Mouse (Mus musculus) lung, postnatal 25 days (tissue): ENCODE measurements around the gene Mtus2.
A peak's percentile ranks its signal among the peaks of the same experiment; 100 is the strongest.

Experiments used
- DNase-seq: peaks from one replicate; pipeline ENCODE4 v3.0.0; 2022; ENCODE audit warnings: low spot score

Mtus2 gene

DNA sequence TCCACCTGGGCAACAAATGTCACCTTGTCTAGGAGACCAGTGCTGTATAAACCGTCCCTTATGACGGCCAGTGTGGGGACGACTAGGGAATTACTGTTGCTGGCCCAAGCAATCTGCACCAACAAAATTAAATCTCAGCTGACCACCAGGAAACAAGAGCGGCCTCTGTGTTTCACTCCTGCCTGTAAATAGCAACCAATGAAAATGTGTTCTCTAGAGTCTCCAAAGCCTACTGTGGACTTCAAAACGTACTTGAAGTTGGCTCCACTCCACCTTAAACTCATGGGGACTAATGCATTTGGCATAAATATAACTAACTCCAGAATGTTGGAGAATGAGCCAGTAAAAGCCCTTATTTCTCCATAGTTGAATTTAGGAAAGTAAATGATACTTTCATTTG lies 387.3 kb downstream of the Mtus2 start:
- DNase-seq: no peak

DNA sequence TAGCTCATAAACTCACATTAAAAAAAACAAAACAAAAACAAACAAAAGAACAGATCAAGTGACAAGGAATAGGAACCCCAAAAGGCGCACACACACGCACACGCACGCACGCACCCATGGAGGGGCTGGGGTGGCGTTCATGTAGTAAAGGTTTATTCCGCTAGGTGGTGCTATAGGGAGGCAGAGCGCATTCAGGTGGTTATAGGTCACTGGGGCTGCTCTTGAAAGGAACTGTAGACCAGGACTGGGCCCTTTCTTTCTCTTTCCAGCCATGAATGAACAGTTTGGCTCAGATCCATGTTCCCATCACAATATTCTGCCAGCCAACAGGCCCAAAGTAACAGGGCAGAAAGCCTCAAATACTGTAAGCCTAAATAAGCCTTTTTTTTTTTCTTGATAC lies 389.4 kb downstream of the Mtus2 start:
- no peak for DNase-seq

DNA sequence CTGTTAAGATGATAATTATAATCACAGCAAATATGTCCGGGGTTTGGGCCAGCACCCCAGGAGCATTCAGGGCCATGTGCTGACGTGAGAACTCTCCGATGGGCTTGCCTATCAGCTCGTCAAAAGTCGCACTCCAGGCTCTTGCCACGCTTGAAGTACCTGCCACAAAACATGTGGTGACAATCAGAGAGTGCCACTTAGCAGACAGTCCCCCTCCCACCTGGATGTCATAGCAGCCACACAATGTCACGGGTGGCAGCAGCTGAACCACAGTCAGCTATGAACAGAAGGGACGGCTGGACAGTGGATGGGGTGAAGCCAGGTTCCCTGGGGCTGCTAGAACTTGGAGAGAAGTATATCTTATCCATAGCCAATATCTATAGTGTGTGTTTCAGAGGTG lies 391.0 kb downstream of the Mtus2 start:
- DNase-seq: no peak

DNA sequence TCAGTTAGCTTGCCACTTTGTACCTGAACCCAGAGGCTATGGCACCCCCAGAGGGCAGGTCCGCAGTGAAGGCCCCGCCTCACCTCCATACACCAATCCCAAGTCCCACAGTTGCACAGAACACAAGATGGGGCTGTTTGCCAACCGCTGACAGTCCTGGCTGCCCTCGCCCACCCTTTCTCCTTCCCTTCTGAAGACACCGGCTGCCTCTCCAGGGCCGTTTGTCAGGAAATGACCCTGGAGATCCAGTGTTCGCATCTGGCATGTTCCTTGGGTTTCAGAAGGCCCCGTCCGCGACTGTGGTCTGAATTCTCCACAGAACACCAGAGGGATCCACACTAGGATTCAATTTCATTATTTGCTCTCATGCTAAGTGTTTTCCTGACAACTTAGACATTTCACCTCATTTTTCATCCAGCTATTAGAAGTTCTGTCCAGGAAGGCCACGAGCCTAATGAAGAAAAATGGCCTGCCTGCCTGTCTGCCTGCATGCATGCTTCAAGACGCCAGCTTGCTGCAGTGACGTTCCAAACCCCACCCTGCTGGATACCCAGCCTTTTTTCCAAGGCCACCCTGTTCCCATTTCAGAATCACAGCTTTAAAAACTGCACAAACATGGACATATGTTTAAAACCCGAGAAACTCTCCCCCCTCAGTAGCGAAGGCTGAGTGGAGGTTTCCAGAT lies 392.3 kb downstream of the Mtus2 start:
- DNase-seq: no peak

DNA sequence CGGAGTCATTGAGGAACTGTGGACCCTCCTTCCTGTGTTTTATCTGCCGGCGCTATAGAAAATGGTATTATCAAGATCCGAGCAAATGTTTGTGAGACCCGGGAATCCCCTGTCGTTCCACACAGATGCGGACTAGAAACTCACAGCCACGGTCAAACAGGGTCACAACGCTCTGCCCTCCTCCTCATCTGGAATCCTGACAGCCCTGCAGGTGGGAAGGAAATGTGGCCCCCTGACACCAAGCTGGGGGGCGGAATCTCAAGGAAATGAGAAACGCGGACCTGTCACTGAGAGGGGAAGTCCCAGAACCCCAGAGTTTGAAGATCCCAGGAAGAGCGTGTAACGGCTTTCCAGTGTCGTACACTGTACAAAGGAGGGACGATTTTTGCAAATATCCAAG lies 396.3 kb downstream of the Mtus2 start:
- DNase-seq: no peak

DNA sequence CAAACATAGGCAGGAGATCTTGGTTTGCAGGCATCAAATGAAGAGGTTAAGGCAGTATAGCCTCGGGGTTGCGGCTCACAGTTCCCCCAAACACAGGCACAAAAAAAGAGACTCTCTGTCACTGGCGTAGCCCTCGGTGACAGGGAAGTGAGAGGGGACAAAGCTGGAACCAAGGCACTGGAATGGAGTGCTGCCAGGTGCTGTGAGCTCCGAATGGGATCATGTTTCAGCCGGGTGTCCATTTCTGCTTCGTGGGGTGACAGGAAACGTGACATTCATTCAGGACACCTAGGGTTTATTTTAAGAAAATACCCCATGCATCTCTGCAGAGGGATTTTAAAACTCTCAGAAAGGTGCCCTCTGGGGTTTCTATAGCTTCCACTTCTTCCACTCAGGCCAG lies 397.4 kb downstream of the Mtus2 start:
- no peak for DNase-seq

DNA sequence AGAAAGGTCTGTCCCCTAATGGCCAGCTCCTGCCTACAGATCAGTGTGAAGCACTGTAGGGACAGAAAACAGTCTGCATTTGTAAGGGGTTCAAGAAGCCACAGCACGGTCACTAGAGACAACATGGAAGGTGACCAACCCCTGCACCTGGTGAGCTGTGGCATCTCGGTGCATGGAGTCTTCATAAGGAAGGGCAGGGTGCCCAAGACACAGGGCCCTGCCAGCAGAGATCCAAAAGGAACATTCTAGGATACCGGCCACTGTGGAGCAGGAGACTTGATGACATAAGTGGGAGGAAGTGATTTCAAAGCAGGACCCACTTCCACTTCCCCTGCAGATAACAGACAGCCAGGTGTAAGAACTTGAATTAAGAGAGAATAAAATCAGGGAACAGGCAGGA lies 398.7 kb downstream of the Mtus2 start:
- DNase-seq: no peak

DNA sequence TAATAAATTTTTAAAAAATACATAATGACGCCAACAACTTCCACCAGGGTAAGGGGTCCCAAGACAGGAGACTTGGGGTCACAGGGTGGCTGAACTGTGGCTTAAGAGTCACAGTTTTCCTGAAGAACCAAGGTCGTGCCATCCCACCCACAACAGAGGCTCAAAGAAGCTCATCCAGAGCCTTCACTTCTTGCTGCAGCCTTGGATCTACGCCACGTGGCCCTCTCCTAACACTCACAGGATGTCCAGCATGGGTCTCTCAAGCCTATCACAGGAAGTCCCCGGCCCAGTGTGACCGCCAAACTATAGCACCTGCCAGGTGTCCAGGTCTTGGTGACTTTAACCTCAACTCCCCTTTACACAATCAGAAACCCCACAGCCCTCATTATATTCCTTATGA lies 400.0 kb downstream of the Mtus2 start:
- no peak for DNase-seq

DNA sequence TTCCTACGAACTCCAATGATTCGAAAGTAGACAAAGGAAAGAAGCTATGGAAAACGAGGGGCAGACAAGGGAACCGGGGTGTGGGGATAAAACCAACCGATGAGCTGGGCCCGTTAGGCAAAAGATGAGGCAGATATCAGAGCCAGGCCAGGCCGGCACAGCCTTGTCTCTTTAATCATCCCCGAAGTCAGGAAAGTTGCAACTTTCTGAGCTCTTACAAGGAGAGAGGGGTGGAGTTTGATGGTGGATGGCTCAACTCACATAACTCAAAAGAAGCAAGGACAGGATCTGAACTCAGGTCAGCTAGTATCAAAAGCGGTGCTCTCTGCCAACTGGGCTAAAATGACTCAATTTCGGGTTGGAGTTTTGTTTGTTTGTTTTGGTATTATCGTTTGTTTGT lies 402.0 kb downstream of the Mtus2 start:
- DNase-seq: no peak

DNA sequence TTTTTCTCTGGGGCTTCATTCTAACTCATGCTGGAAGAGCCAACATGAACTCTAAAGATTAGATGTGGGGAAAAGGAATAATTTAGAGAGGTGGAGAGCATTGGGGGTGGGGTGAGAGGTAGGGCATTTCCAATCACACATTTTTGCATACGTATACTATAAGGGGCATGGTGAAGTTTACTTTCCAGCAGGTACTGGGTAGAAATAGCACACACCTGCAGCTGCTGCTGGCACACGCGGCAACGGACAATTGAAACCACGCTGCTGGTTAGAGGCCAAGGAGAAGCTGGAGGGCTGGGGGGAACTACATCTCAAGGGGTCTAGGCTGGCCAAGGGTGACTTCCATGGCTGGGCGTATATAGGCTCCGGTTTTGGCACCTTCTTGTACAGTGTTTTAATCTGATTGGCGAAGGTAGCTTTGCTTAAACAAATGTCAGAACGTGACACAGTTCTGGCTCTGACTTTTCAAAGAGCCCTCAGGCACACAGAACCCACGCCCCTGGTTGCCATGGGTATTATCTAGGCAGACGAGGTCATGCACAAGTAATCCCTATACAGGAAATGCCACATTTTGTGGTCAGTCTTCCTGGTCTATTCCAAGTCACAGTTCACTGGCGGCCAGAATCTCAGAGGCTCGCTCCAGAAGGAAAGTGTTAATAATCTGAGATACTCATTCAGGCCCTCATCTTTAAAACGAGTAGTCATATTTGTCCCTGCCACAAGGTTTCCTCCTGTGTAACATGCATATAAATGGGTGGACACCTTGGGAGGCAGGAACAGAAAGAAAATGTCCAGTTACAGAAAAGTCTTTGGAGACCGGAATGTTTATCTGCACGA lies 404.0 kb downstream of the Mtus2 start:
- peak; percentile 66 for DNase-seq

DNA sequence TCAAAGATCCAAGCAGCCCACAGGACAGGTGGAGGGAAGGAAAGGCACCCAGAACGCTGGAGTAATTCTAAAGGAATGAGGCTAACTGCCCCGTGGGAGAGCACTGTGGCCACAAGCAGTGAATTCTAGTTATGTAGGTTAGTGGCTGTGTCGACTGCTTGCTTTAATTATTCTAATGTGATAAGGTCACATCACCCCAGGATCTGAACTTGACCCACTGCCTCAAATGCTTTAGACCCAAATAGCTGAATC lies 404.6 kb downstream of the Mtus2 start:
- DNase-seq: no peak

DNA sequence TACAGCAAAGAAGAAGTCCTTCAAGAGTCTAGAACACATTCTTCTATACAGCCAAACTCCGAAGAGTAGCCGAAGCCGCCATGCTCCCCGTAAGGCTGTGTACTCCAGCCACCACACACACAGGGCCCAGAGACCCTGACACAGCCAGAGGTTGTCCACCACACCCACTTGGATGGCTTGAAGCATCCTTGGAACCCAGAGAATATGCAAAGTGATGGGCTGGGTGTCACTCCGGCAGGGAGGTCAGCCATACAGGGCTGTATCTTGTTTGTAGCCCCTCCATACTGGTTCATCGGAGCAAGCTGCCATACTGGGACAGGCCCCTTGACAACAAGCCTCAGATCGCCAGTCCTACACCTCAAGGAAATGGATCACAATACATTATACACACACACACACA lies 405.2 kb downstream of the Mtus2 start:
- DNase-seq: no peak

DNA sequence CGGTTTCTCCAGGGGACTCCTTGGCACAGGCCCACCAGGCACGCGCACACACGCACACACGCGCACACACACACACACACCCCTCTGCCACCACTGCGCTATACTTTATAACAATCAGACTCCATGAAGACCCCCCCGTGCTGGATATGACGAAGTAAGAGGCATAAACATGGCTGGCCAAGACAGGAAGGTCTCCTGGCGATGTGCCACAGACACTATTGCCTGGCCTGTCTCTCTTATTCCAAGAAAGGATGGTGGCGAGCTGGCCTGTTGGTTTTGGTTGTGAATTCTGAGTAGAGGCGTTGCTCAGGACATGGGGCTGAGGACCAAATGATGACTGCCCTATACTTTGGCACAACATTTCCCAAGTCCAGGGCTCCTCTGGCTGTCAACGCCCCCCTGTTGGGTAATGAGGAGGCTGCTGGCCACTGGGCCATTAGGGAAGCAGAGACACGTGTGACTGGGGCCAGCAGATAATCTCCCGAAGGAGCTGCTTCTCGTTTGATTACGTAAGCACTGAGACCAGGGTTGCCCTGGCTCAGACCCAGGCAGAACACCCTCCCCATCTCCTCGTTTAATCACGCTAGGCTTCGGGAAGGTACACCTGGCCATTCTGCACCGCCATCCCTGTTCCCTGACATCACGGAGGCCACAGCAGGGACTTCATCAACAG lies 406.5 kb downstream of the Mtus2 start:
- DNase-seq: no peak
